Mouse (Mus musculus): ENCODE results near the gene Otud4. TPM values are rescaled to one million over a fixed set of nuclear protein-coding genes. Genes with fewer than 3 reads are reported as not detected.
A peak's percentile ranks its signal among the peaks of the same experiment; 100 is the strongest.

Otud4 gene
- polyA plus RNA-seq, 1 experiment from 2014 or later, result 27.1 TPM

DNA sequence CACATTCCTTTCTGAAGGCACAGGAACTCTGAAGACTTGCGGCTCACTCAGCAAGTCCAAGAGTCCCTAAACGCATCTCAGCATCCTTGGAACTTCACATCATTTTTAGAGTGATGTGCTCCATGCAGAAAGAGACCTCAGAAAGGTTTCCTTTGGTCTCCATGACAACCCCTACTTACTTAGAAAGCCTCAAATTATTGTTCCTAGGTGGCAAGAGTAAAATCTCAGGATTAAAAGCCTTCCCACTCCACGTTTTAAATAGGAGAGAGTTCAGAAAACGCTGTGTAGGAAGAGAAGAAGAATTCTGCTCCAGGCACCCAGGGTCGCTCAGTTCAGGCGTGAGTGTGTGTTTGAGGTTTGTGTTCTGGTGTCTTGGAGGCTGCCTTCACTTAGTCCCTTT is 27.1 kb upstream of the Otud4 start:
- no peaks in the 10 kb centered on the region for H3K9me3 ChIP-seq (ENCODE audit: low read depth, low read length)
- no peaks in the 10 kb centered on the region for H3K27me3 ChIP-seq (ENCODE audit: insufficient read depth, low read length)
- no peak for ATAC-seq (ENCODE audit: insufficient read depth)
- H3K27ac ChIP-seq (ENCODE audit: low read depth), result peak overlapping the region; percentile 0; the same call in 1 of the 2 replicates
- TF ChIP-seq CTCF (IDR thresholded peaks at IDR 0.05; ENCODE audit: low read depth), result no peak
- no peak overlapping the region for H3K4me2 ChIP-seq
- WGBS, result 68% methylated on average over 6 of the region's 6 CpGs
- 0 out of 2 replicates have a peak, but pooled peaks cover 3% of the 10 kb centered on the region for H3K4me1 ChIP-seq (ENCODE audit: insufficient read depth)
- no peak overlapping the region for H3K4me3 ChIP-seq (ENCODE audit: low read depth, low read length)
- no peaks in the 10 kb centered on the region for H3K36me3 ChIP-seq (ENCODE audit: insufficient read depth)
- no peak overlapping the region for H3K9ac ChIP-seq
- DNase-seq, result no peak

DNA sequence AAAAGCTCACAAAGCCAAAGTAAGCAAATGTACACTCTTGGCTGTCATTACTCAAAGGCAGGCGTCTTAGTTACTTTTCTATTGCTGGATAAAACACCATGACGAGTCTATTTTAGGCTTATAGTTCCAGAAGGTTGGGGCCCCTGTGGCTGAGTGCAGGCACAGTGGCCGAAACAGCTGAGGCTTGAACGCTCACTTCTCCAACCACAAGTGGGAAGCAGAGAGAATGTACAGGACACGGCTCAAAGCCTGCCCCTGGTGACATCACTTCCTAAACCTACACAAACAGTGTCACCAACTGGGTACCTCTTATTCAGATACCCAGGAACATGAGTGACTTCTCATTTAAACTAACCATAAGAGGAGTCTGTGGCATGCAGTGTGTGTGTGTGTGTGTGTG is 26.5 kb upstream of the Otud4 start:
- Histone ChIP-seq H3K4me3 (ENCODE audit: low read depth, low read length) (no peak overlapping the region), H3K4me1 (ENCODE audit: insufficient read depth) (0 out of 2 replicates have a peak, but pooled peaks cover 3% of the 10 kb centered on the region), H3K4me2 (no peak overlapping the region), H3K36me3 (ENCODE audit: insufficient read depth) (no peaks in the 10 kb centered on the region), H3K27me3 (ENCODE audit: insufficient read depth, low read length) (no peaks in the 10 kb centered on the region), H3K9ac (no peak overlapping the region), H3K9me3 (ENCODE audit: low read depth, low read length) (no peaks in the 10 kb centered on the region), H3K27ac (ENCODE audit: low read depth) (no peak overlapping the region; the same call in 1 of the 2 replicates)
- DNase-seq (peak; percentile 48), ATAC-seq (ENCODE audit: insufficient read depth) (no peak)
- 0 out of 2 replicates have a peak, but pooled peaks have one; percentile 17 for TF ChIP-seq CTCF (IDR thresholded peaks at IDR 0.05; ENCODE audit: low read depth)
- 30% methylated on average over 5 of the region's 5 CpGs for WGBS

DNA sequence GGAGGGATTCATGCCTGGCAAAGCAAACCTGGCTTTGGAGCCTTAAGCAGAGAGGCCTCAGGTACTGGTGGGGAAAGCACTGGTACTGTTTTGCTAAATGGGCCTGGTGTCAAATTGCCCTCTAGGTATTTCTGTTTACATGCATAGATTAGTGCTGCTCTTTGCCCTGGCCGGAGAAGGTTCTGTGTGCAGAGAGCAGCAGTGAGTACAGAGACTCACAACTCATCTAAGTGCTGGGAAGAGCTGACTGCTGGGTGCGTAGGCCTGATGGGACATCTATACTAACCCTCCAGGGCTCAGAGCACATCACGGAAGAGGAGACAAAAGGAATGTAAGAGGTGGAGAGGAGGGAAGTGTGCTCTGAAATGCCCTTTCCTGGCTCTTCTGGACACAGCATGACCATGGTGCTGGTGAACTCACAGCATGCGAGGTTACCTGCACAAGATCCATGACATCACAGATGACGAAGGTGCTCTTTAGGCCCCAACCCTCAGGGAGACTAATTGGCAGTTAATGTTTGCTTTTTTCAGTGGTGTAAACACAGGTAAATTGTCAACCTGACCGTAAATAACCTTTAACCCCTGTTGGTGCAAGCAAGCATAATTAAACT is 23.6 kb upstream of the Otud4 start:
- 64% methylated on average over 6 of the region's 6 CpGs for whole genome bisulfite sequencing
- H3K27ac ChIP-seq (ENCODE audit: low read depth), result no peak overlapping the region
- no peaks in the 10 kb centered on the region for H3K27me3 ChIP-seq (ENCODE audit: insufficient read depth, low read length)
- no peak overlapping the region for H3K4me3 ChIP-seq (ENCODE audit: low read depth, low read length)
- H3K4me2 ChIP-seq, result no peak overlapping the region
- DNase-seq (no peak), ATAC-seq (ENCODE audit: insufficient read depth) (no peak)
- H3K9me3 ChIP-seq (ENCODE audit: low read depth, low read length), result no peaks in the 10 kb centered on the region
- no peaks in the 10 kb centered on the region for H3K36me3 ChIP-seq (ENCODE audit: insufficient read depth)
- H3K9ac ChIP-seq, result no peak overlapping the region
- peaks cover 14% of the 10 kb centered on the region for H3K4me1 ChIP-seq (ENCODE audit: insufficient read depth)
- TF ChIP-seq CTCF (IDR thresholded peaks at IDR 0.05; ENCODE audit: low read depth), result no peak

DNA sequence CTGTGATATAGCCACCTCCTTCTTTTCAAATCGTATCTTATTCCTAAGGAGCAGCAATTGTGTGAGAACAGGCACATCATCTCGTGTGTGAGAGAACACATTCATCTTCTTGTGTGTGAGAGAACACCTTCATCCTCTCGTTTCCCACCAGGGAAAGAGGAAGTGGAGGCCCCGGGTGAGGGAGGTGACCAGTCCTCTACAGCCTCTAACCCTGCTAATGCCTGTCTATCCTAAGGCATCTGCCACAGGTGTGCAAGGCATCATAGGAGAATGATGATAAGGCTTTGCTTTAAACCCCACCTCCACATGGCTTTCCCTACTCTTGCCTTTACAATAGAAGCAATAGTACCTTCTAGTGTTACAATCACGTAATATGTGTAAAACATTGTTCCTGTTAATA is 20.5 kb upstream of the Otud4 start:
- Histone ChIP-seq H3K9me3 (ENCODE audit: low read depth, low read length) (no peaks in the 10 kb centered on the region), H3K4me2 (no peak overlapping the region), H3K36me3 (ENCODE audit: insufficient read depth) (no peaks in the 10 kb centered on the region), H3K27ac (ENCODE audit: low read depth) (no peak overlapping the region), H3K27me3 (ENCODE audit: insufficient read depth, low read length) (no peaks in the 10 kb centered on the region), H3K4me1 (ENCODE audit: insufficient read depth) (peaks cover 12% of the 10 kb centered on the region), H3K4me3 (ENCODE audit: low read depth, low read length) (no peak overlapping the region), H3K9ac (no peak overlapping the region)
- ATAC-seq (ENCODE audit: insufficient read depth), result no peak
- no peak for TF ChIP-seq CTCF (IDR thresholded peaks at IDR 0.05; ENCODE audit: low read depth)
- no peak for DNase-seq
- WGBS, result 53% methylated on average over 5 of the region's 5 CpGs

DNA sequence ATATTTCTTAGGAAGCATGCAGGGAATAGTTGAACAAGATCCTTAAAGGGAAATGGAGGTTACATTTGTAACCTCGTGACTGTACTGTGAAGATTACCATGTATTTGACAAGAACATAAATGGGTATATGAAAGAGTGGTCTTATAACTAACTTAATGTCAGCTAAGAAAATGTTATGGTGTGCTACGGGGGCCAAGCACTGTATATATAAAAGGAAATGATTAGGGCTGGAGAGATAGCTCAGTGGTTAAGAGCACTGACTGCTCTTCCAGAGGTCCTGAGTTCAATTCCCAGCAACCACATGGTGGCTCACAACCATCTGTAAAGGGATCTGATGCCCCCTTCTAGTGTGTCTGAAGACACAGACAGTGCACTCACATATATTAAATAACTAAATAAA is 20.1 kb upstream of the Otud4 start:
- Histone ChIP-seq H3K4me1 (ENCODE audit: insufficient read depth) (peaks cover 12% of the 10 kb centered on the region), H3K9me3 (ENCODE audit: low read depth, low read length) (no peaks in the 10 kb centered on the region), H3K27me3 (ENCODE audit: insufficient read depth, low read length) (no peaks in the 10 kb centered on the region), H3K4me2 (no peak overlapping the region), H3K36me3 (ENCODE audit: insufficient read depth) (no peaks in the 10 kb centered on the region), H3K9ac (no peak overlapping the region), H3K27ac (ENCODE audit: low read depth) (no peak overlapping the region), H3K4me3 (ENCODE audit: low read depth, low read length) (no peak overlapping the region)
- ATAC-seq (ENCODE audit: insufficient read depth) (no peak), DNase-seq (no peak)
- 66% methylated on average over 2 of the region's 2 CpGs for WGBS
- no peak for TF ChIP-seq CTCF (IDR thresholded peaks at IDR 0.05; ENCODE audit: low read depth)

DNA sequence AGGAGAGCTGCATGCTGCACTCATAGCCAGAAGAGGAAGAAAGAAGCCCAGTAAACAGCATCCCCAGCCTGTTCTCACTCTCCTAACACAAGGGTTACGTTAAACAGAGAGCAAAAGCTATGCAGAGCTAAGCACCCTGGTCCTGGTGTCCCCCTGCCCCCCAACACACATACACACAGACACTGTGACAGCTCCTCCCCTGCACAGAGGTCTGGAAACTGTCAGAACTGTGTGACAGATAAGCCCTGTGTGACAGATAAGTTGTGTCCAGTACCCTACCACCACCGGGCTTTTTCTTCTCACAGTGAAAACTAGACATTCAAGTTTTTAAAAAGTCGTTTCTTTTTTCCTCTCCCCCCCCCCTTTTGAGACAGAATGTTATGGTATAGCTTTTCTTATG is 19.4 kb upstream of the Otud4 start:
- peak; percentile 54; the same call in 1 of the 2 replicates for ATAC-seq (ENCODE audit: insufficient read depth)
- WGBS, result 3% methylated on average over 3 of the region's 3 CpGs
- Histone ChIP-seq H3K9ac (no peak overlapping the region), H3K36me3 (ENCODE audit: insufficient read depth) (no peaks in the 10 kb centered on the region), H3K9me3 (ENCODE audit: low read depth, low read length) (no peaks in the 10 kb centered on the region), H3K27ac (ENCODE audit: low read depth) (peak overlapping the region; percentile 76; the same call in 1 of the 2 replicates), H3K4me1 (ENCODE audit: insufficient read depth) (peaks cover 12% of the 10 kb centered on the region), H3K27me3 (ENCODE audit: insufficient read depth, low read length) (no peaks in the 10 kb centered on the region), H3K4me2 (0 out of 2 replicates have a peak overlapping the region, but pooled peaks have one; percentile 10), H3K4me3 (ENCODE audit: low read depth, low read length) (no peak overlapping the region)
- TF ChIP-seq CTCF (IDR thresholded peaks at IDR 0.05; ENCODE audit: low read depth), result no peak
- peak; percentile 28 for DNase-seq

DNA sequence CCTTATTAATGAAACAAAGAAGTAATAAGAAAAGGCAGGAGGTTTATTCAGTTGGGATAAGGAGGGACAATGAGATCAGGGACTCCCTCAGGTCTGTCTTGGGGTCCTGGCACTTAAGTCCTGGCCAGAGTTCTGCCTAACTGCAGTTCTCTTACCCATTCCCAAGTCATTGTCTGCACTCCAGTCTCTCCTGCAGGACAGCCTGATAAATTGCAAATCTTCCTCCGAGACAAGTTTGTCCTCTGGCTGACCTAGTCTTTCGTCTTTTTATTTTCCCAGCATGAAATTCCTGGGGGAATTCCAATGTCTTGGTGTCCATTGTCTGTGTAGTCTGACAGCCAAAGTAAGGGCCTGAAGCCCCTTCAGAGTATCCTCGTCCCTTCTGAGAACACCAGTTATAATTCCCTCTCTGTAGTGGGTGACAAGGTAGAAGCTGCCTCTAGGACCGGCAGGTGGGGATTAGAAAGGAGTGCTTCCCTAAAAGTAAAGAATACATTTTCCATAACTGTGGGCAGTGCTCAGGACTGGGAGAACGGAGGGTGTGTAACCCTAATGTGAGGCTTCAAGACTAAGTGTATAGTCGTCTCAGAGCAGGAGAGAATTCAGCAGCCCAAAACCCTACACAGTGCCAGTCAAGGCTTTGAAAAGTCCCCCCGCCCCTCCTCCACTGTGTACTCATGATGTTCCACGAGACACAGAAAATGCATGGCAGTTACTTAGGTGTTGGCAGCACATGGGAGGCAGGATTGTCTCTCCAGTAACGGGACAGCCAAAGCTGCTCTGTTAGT is 18.7 kb upstream of the Otud4 start:
- Histone ChIP-seq H3K4me2 (no peak overlapping the region), H3K4me3 (ENCODE audit: low read depth, low read length) (no peak overlapping the region), H3K9me3 (ENCODE audit: low read depth, low read length) (no peaks in the 10 kb centered on the region), H3K9ac (no peak overlapping the region), H3K4me1 (ENCODE audit: insufficient read depth) (peaks cover 12% of the 10 kb centered on the region), H3K36me3 (ENCODE audit: insufficient read depth) (no peaks in the 10 kb centered on the region), H3K27ac (ENCODE audit: low read depth) (peak overlapping the region; percentile 76; the same call in 1 of the 2 replicates), H3K27me3 (ENCODE audit: insufficient read depth, low read length) (no peaks in the 10 kb centered on the region)
- no peak for TF ChIP-seq CTCF (IDR thresholded peaks at IDR 0.05; ENCODE audit: low read depth)
- ATAC-seq (ENCODE audit: insufficient read depth), result peak; percentile 66
- DNase-seq, result peak; percentile 71
- 29% methylated on average over 9 of the region's 9 CpGs for whole genome bisulfite sequencing

All from lung, embryonic 14.5 days (tissue).